Mouse (Mus musculus) frontal cortex, postnatal 14 days (tissue): Measurements from ENCODE around the gene Efcab6.

Source experiments
- DNase-seq, 2 experiments: peaks; one replicate each; pipeline ENCODE4 v3.0.0; 2022; ENCODE audit warnings: low spot score in 2 of 2

Efcab6 gene

DNA sequence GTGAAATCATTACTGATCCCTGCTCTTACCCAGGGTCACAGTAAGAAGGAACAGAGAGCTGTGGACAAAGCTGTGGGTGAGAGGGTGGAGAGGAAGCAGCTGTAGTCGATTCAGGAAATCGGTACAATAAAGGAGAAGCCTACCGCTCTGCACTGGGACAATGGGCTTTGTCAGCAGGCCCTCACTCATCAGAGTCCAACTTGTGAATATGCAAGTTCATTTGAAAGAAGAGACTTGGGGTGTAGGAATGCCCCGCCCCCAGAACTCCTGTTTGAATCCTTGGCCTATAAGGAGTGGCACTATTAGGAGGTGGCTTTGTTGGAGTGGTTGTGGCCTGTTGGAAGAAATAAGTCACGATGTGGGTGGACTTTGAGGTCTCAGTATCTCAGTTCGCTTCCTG, 86.3 kb downstream of the Efcab6 start:
- DNase-seq = no peak

GRCm38 (mm10) chr15:83977108-83977507, 88.1 kb downstream of the Efcab6 start:
- DNase-seq = no peak

DNA sequence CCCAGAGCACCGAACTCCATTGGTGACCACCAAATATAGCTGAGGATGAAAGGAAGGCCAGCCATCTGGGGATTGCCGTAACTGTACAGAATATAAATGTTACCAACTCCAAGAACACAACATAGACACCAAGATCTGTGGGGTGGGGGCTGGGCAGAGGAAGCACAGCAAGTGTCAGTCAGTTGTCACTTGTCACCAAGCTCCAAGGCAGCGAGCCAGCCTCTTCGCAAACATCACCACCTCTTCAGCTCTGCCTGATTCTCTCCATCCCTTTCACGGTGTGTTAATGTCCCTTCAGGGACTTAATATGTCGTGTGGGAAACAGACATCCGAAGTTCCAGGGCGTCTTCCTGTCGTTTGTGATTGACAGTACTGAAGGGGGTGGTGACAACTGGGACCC, 93.0 kb downstream of the Efcab6 start:
- no peak for DNase-seq

DNA sequence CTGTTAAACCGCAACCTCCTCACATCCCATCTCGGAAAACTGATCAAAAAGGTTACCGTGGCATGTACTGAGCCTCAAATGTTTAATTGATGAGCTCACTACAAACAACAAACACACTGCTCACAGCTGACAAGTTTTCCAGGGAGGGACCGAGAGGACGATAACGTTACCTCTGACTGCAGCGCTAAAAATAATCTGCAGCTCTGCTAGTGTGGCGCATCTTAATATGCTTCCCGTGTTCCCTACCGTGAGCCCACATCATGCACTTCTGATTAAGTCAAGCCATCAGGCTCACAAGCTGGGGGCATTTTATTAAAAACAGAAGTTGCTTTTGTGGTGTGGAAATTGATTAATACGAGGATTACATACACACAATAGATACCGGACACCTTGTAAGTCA, 97.4 kb downstream of the Efcab6 start:
- DNase-seq = no peak

DNA sequence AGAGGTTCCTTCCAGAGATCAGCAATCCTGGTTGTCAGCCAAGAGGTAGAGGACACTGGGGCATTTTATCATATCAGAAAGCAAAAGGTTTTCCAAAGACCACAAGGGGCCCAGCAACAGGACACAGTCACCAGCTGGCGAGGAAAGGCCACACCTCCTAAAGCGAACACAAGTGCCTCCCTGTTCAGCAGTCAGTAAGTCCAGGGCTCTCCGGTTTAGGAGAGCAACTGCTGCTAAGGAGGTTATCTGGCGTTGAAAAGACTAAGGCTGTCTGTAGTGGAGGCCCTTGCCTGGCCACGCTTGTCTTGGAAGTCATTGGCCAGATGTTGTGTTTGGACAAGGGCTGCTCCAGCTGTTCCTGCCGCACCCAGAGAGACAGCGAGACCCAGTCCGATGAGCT, 100.1 kb downstream of the Efcab6 start:
- no peak for DNase-seq

GRCm38 (mm10) chr15:83958376-83958775, 106.8 kb downstream of the Efcab6 start:
- DNase-seq = no peak

- no peak for DNase-seq
Measured at GRCm38 (mm10) chr15:83956996-83957395, 108.2 kb downstream of the Efcab6 start.

- DNase-seq = no peak
Measured at GRCm38 (mm10) chr15:83955948-83956707, 109.1 kb downstream of the Efcab6 start.

DNA sequence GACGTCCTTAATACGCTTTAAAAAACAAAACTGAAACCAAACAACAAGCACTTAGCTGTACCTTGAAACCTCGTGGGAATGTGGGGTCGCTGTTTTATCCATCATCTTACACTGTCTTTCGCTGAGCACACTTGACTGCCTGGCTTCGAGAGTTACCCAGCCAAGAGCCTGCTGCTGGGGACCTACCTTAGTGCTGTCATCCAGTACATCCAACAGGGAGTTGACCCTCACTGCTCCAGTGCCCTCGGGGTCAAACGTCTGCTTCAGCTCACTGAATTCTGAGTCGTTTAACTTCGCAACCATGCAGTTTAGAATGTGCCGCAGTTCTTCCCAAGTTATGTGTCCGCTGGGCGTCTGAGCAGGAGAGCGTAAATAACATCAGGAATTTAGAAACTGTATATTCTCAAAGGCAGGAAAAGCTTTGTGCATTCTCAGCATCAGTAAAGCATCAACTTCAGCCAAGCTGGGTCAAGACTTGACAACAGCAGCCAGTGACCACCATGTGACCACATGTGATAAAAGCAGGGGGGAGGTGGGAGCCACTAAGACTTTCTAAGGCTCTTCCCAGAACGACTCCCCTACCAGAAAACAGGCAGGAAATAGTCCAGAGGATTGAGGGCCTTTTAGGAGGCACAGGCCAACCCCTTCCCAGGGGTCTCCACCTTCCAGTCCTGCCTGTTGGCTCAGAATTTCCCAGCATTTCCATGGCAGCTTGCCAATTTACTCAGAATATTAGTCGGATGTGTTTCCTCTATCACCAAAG, 115.3 kb downstream of the Efcab6 start:
- DNase-seq = no peak

GRCm38 (mm10) chr15:83939703-83940102, 125.5 kb downstream of the Efcab6 start:
- DNase-seq = no peak

GRCm38 (mm10) chr15:83938466-83938865, 126.7 kb downstream of the Efcab6 start:
- DNase-seq = no peak

- DNase-seq = no peak
Measured at GRCm38 (mm10) chr15:83936506-83936905, 128.7 kb downstream of the Efcab6 start.

- DNase-seq = no peak
Measured at GRCm38 (mm10) chr15:83934816-83935215, 130.4 kb downstream of the Efcab6 start.

- no peak for DNase-seq
Measured at GRCm38 (mm10) chr15:83925338-83925737, 139.8 kb downstream of the Efcab6 start.

DNA sequence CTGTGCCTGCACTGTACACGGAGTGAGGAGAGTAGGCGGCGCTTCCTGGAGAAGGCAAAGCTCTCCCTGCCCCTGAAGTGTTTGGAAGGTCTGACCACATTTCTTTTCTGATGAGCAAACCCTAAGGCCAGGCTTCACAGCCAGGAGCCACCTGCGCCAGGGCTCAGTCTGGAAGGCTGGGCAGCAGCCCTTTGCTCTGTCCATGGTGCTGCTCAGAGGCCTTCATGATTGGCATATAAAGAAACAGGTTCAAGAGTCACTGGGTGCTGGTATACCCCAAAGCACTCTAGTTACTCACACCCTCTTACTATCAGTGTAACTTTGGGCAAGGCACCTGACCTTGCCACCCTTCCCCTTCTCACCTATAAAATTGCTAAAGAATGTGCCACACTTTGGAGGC, 140.5 kb downstream of the Efcab6 start:
- DNase-seq = no peak

GRCm38 (mm10) chr15:83915376-83915775, 149.8 kb downstream of the Efcab6 start:
- DNase-seq = no peak

- DNase-seq = no peak
Measured at GRCm38 (mm10) chr15:83913028-83913714, 152.0 kb downstream of the Efcab6 start.

DNA sequence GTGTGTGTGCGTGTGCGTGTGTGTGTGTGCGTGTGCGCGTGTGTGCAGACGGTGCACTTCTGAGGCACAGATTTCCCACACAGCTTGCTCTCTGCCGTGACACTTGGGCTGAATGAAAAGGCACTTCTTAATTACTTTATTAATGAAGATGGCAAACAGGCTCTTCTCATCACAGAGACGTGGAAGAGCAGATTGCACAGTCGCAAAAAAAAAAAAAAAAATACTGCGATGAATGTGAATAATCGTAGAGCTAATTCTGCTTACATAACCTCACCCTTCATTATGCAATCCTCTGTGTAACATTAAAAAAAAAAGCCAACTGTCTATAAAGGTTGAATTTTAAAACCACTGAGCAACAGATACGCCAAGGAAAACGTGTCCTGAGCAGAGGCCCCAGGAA, 158.7 kb downstream of the Efcab6 start:
- DNase-seq = no peak

GRCm38 (mm10) chr15:83897286-83897685, 167.9 kb downstream of the Efcab6 start:
- DNase-seq = peak; percentile 41 to 43

DNA sequence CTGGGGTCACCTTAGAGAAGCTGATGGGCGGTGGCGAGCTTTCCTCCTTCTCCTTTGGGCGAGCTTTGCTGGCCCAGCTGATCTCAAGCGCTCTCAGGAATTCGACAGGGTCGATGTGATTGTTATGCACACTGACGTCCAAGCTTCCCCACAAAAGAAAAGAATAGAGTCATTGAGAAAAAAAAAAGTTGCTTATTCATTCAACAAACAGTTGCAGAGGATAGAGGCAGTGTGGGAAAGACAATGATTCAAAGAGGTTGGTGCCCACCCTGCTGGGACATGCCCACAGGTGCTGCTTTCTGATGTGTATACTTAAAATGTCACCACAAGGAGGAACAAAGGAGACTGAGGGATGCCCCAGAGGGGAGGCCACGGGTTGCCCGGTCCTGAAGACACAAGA, 169.2 kb downstream of the Efcab6 start:
- no peak for DNase-seq

DNA sequence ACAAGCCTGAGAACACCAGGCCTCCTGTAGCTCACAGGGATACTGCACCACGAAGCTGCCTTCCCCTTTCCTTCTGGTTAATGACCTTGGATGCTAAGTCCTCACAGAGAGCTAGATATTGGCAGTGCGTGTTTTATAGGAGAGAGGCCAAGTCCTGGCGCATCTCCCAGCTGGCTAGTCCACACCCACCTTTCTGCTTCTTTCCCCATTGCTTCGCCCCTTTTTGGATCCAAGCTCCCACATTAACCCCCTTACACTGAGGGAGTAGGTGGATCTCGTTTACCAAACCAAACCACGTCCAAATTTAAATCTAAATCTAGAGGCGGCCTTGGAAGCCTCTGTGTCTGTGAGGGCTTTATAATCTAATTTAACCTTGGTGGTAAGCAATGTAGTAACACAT, 170.9 kb downstream of the Efcab6 start:
- DNase-seq = no peak

DNA sequence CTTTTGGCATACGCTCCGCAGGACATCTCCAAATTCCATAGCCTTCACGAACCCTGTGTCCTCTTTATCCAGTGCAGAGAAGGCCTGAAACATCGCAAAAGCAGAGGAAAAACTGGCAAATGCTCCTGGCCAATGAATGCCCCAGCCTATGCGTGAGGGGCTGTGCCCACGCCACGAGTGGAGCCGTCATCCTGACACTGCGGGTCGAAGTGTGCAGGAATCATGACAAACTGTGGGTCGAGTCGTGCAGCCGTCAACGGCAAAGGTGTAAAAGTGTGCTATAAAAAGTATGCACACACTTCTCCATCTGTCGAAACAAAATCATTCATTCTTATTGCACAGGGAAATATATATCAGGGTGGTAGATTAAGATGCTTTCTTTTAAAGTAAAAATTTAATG, 172.3 kb downstream of the Efcab6 start:
- DNase-seq = no peak

DNA sequence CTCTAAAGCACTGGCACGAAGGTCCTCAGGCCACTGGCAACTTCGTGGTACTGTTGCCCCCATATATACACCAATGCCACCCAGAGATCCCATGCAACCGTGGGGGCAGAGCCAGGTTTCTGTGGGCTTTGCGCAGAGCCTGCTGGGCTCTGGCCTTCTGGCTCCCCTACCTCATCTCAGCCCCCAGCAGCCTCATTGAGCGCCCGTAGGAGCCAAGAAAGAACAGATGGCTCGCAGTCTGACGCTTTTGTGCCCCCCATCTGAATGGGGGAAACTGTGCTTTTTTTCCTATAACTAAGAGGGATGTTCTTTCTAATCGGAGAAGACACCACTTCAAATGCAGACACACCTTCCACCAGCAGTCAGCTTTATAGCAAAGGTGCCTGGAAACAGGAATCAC, 180.9 kb downstream of the Efcab6 start:
- DNase-seq = no peak
